Mouse (Mus musculus) limb, embryonic 14.5 days (tissue): ENCODE measurements around the gene Cog7. TPM values are rescaled to one million over a fixed set of nuclear protein-coding genes. Genes with fewer than 3 reads are reported as not detected.

Source experiments
- ATAC-seq: fragments of 200-750 bp; cut with Nextera tagmentation; 2 replicates; pipeline ENCODE4 v1.8.0; 2017; ENCODE audit warnings: low read depth, moderate number of reproducible peaks, moderate TSS enrichment; ENCODE audit not compliant: low FRiP score
- DNase-seq: peaks from one replicate; pipeline ENCODE4 v3.0.0-alpha.2; 2015; ENCODE audit warnings: low spot score
- H3K27ac ChIP-seq: fragments of 300-500 bp; sonication (generic); replicated peaks from 2 replicates; pipeline ENCODE4 v1.5.1; 2014; ENCODE audit warnings: low read depth, mild to moderate bottlenecking, low read length, moderate library complexity, mixed read lengths
- H3K27me3 ChIP-seq: fragments of 300-500 bp; sonication (generic); 2 replicates; pipeline ENCODE4 v1.6.1; 2014; ENCODE audit warnings: low read length, mixed read lengths; ENCODE audit not compliant: control insufficient read depth, insufficient read depth
- H3K36me3 ChIP-seq: fragments of 300-500 bp; sonication (generic); 2 replicates; pipeline ENCODE4 v1.6.1; 2014; ENCODE audit warnings: mild to moderate bottlenecking, low read length, moderate library complexity, mixed read lengths; ENCODE audit not compliant: control insufficient read depth, insufficient read depth
- H3K4me1 ChIP-seq: fragments of 300-500 bp; sonication (generic); 2 replicates; pipeline ENCODE4 v1.6.1; 2014; ENCODE audit warnings: antibody characterized with exemption, low read length, mixed read lengths; ENCODE audit not compliant: control insufficient read depth, insufficient read depth
- H3K4me2 ChIP-seq: fragments of 300-500 bp; sonication (generic); replicated peaks from 2 replicates; pipeline ENCODE4 v1.6.1; 2014; ENCODE audit warnings: low read depth, mild to moderate bottlenecking, low read length, moderate library complexity; ENCODE audit not compliant: severe bottlenecking
- H3K4me3 ChIP-seq: fragments of 300-500 bp; sonication (generic); replicated peaks from 2 replicates; pipeline ENCODE4 v1.5.1; 2014; ENCODE audit warnings: low read length
- H3K9ac ChIP-seq: fragments of 300-500 bp; sonication (generic); 2 replicates; pipeline ENCODE4 v1.6.1; 2014; ENCODE audit warnings: mild to moderate bottlenecking, low read depth, low read length, moderate library complexity; ENCODE audit not compliant: severe bottlenecking
- H3K9me3 ChIP-seq: fragments of 300-500 bp; sonication (generic); 2 replicates; pipeline ENCODE4 v1.6.1; 2016; ENCODE audit warnings: low read length; ENCODE audit not compliant: control insufficient read depth
- POLR2A ChIP-seq: fragments of 200-500 bp; IDR thresholded peaks from 2 replicates; pipeline ENCODE4 v1.8.0; 2012; ENCODE audit warnings: inconsistent platforms, mild to moderate bottlenecking, moderate library complexity, borderline replicate concordance; ENCODE audit not compliant: insufficient read depth, insufficient read length; ENCODE audit errors: extremely low read depth
- WGBS: fragments of 180-500 bp; shearing (Covaris S2); extraction: QIAGEN DNeasy Blood & Tissue Kit; methylation state at CpG from one replicate; pipeline ENCODE4 v1.1.7; 2014; 5-methylcytosine and 5-hydroxymethylcytosine counted together
- polyA plus RNA-seq, 2 experiments: library from polyadenylated mRNA; depleted of rRNA in 1 of 2; stranded (reverse) in 1 of 2; unstranded in 1 of 2; fragments of >200 nt; fragmentation: Nextera tagmentation in 1 of 2; extraction: Ambion mirVana in 1 of 2; gene quantifications; 2 replicates each; pipeline versions ENCODE4 v1.2.1 to v1.2.3; 2012 to 2014

Gene Cog7
- polyA plus RNA-seq, 2 experiments = 15.2 to 18.9 TPM

DNA sequence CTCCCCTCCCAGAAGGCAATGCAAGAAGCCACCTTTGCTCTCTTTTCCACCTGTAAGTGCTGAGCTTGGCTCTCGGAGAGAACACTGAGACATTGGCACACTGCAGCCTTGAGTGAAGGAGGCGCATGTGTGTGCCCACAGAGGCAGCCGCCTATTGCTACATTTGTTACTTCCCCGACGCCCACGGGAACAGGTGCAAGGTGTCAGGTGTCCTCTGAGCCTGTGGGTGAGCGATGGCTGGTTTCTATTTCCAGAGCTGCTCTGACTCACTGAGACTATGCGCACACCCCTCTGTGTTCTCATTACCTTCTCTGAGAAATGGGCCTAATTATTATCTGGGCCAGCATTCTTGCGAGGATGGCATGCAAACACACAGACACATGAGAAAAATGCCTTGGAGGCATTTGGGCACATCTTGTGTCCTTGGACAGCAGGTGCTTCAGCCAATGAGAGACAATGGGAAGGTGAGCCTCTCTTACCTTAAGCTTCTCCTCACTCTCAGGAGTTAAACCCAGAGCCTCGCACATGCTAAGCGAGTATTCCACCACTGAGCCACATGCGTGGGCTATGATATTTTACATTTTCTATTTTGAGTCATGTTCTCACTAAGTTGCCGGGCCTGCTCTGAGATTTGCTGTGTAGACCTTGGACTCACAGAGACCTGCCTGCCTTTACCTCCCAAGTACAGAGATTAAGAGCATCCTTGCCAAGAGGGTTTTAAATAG, 90.7 kb downstream of the Cog7 start:
- WGBS = 83% methylated on average over 13 of the region's 13 CpGs
- no peaks in the 10 kb centered on the region for H3K4me1 ChIP-seq
- H3K4me2 ChIP-seq = no peak overlapping the region
- no peak for TF ChIP-seq POLR2A
- no peaks in the 10 kb centered on the region for H3K27me3 ChIP-seq
- no peaks in the 10 kb centered on the region for H3K36me3 ChIP-seq
- no peak overlapping the region for H3K4me3 ChIP-seq
- no peak overlapping the region for H3K27ac ChIP-seq
- no peaks in the 10 kb centered on the region for H3K9me3 ChIP-seq
- H3K9ac ChIP-seq = no peak overlapping the region
- ATAC-seq = no peak; the same call in 1 of the 2 replicates
- no peak for DNase-seq

DNA sequence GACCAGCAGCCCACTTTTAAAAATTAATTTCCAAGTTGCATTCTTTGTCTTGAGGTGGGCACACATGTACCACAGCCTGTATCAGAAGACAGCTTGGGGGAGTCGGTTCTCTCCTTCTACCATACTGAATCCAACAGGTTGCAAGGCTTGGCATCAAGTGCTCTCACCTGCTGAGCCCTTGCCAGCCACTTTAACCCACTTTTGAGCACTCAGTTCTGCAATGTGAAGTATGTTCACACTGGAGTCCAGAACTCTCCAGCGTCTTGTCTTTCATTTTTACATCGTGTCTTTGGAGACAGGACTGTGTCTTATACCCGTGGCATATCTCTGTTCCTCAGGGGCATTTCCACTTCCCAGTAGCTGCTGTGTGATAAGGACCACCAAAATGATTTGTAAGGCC, 101.3 kb downstream of the Cog7 start:
- no peaks in the 10 kb centered on the region for H3K9me3 ChIP-seq
- no peak overlapping the region for H3K27ac ChIP-seq
- H3K36me3 ChIP-seq = no peaks in the 10 kb centered on the region
- ATAC-seq (no peak), DNase-seq (no peak)
- WGBS = 75% methylated on average over 4 of the region's 4 CpGs
- H3K9ac ChIP-seq = no peak overlapping the region
- H3K4me1 ChIP-seq = no peaks in the 10 kb centered on the region
- TF ChIP-seq POLR2A = no peak
- H3K4me2 ChIP-seq = no peak overlapping the region
- H3K27me3 ChIP-seq = no peaks in the 10 kb centered on the region
- H3K4me3 ChIP-seq = no peak overlapping the region

DNA sequence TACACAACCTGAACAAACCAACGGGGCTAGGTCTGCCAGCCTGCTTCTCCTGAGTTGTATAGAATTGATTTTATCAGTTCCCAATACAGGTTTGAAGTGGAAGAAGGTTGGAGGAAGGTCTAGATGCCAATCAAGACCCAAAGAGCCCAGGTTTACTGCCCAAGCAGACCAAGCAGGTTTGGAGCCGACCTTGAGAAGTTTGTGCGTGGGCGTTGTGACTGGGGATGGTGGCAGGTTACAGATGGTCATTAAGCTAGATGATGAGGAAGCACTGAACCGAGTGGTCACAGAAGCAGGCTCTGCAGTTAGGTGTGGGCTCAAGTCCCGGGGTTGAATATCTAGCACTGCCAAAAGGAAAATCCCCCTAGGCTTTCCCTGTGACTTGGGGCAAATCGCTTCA, 106.7 kb downstream of the Cog7 start:
- Histone ChIP-seq H3K27ac (no peak overlapping the region), H3K4me3 (no peak overlapping the region), H3K4me2 (no peak overlapping the region), H3K9me3 (no peaks in the 10 kb centered on the region), H3K4me1 (0 out of 2 replicates have a peak, but pooled peaks cover 3% of the 10 kb centered on the region), H3K36me3 (no peaks in the 10 kb centered on the region), H3K27me3 (no peaks in the 10 kb centered on the region), H3K9ac (no peak overlapping the region)
- no peak for TF ChIP-seq POLR2A
- 83% methylated on average over 7 of the region's 7 CpGs for WGBS
- ATAC-seq (no peak), DNase-seq (no peak)

DNA sequence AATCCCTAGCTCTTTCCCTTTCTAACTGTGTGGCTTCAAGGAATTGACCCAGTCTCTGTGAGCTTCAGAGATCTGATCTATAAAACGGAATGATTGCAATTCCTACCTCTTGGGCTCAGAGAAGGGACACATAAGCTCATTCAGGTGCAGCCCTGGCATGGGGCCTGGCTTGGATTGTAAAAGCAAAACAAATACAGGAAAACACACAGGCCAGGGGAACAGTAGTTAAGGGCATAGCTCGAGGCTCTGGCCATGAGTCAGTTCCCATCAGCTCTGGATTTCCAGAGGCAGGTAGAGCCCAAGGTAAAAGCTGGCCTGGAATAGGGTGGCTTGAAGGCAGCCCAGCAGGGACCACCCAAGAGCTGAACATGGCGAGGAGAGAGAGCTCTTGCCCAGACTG, 107.5 kb downstream of the Cog7 start:
- ATAC-seq (no peak), DNase-seq (no peak)
- no peak overlapping the region for H3K4me2 ChIP-seq
- no peaks in the 10 kb centered on the region for H3K9me3 ChIP-seq
- WGBS = 27% methylated on average over 3 of the region's 3 CpGs
- H3K4me3 ChIP-seq = no peak overlapping the region
- H3K9ac ChIP-seq = no peak overlapping the region
- H3K27me3 ChIP-seq = no peaks in the 10 kb centered on the region
- H3K4me1 ChIP-seq = 0 out of 2 replicates have a peak, but pooled peaks cover 3% of the 10 kb centered on the region
- TF ChIP-seq POLR2A = no peak
- H3K36me3 ChIP-seq = no peaks in the 10 kb centered on the region
- no peak overlapping the region for H3K27ac ChIP-seq

DNA sequence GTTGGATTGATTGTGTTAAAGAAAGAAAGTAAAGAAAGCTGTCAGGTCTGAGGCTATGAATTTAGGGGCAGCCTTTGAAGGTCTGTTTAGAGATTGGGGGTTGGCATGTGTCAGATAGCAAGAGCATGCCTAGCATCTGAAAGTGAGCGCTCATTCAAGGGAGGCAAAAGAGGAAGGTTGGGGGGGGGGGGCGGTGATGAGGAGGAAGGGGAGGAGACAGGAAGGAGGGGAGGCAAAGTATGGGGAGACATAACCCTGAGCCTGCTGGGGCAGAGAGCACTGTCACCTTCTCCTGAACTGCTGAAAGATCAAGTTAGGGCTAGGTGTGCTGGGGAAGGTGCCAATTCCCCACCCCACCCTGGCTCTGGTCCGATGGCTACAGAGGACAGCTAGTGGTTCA, 109.9 kb downstream of the Cog7 start:
- Histone ChIP-seq H3K4me2 (no peak overlapping the region), H3K36me3 (no peaks in the 10 kb centered on the region), H3K27ac (no peak overlapping the region), H3K9me3 (no peaks in the 10 kb centered on the region), H3K9ac (no peak overlapping the region), H3K27me3 (no peaks in the 10 kb centered on the region), H3K4me3 (no peak overlapping the region), H3K4me1 (0 out of 2 replicates have a peak, but pooled peaks cover 3% of the 10 kb centered on the region)
- TF ChIP-seq POLR2A = no peak
- no peak for ATAC-seq
- no peak for DNase-seq
- 76% methylated on average over 3 of the region's 3 CpGs for WGBS
